Mouse (Mus musculus) embryonic fibroblast, embryonic 13.5 days (primary cell): ENCODE results near the gene Car11.

Experiments
- CTCF ChIP-seq: IDR thresholded peaks from 2 replicates; pipeline ENCODE4 v1.5.1; 2011; ENCODE audit warnings: mild to moderate bottlenecking, control low read depth, low read length, moderate library complexity, borderline replicate concordance; ENCODE audit not compliant: insufficient read depth
- POLR2A ChIP-seq: IDR thresholded peaks from 2 replicates; pipeline ENCODE4 v1.6.1; 2011; ENCODE audit warnings: low read depth, mild to moderate bottlenecking, control low read depth, low read length, moderate library complexity

DNA sequence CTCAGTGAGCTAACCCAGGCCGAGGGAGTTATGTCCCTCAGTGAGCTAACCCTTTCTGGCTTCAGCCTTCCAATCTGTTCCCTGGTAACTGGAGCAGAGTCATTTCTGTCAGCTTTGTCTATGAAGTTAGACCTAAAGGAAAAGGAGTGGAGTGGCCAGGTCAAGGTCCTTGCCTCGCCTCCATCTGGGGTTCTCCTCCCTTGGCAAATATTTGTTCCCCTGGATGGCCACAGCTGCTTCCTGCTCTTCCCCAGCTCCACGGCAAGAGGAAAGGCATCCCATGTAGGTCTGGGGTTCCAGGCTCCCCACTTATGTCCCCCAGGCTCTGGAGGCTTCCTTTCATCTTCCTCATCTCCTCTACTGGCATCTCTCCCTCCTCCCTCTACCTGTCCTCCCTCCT lies 28.0 kb downstream of the Car11 start:
- TF ChIP-seq CTCF: no peak
- no peak for TF ChIP-seq POLR2A
